Mouse (Mus musculus): ENCODE data around the gene Cd244a. TPM values are rescaled to one million over a fixed set of nuclear protein-coding genes. Genes with fewer than 3 reads are reported as not detected.

Cd244a gene
- polyA plus RNA-seq, 1 experiment: 0.06 TPM

- Histone ChIP-seq H3K4me3 (ENCODE audit: insufficient read depth, low read length) (no peak overlapping the region), H3K4me1 (ENCODE audit: control insufficient read depth, insufficient read depth, low read length) (no peaks in the 10 kb centered on the region), H3K27ac (ENCODE audit: insufficient read depth, low read length) (no peak overlapping the region)
- no peak for TF ChIP-seq POLR2A (IDR thresholded peaks at IDR 0.05; ENCODE audit: extremely low read depth, insufficient read depth, low read length)
- TF ChIP-seq CTCF (IDR thresholded peaks at IDR 0.05; ENCODE audit: extremely low read depth, insufficient read depth, low read length): no peak
Observed at GRCm38 (mm10) chr1:171565888-171566287, 6.9 kb downstream of the Cd244a start.

DNA sequence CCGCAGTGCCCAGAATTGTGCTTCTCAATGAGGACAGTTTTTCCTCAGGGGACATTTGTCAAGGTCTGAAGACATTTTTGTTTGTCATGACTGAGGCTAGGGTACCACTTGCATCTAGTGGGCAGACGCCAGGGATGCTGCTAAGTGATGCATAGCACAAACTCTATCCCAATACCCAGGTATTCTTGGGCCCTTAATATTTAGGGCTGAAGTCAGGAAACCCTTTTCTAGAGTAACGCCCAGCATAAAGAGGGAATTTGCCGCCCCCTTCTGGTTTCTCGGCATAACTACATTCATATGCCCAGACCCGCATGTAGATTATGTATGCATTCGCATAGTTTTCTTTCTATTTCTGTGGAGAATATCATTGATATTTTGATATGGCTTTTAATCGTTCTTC is 7.8 kb downstream of the Cd244a start:
- Histone ChIP-seq H3K27ac (ENCODE audit: insufficient read depth, low read length) (no peak overlapping the region), H3K4me3 (ENCODE audit: insufficient read depth, low read length) (no peak overlapping the region), H3K4me1 (ENCODE audit: control insufficient read depth, insufficient read depth, low read length) (no peaks in the 10 kb centered on the region)
- TF ChIP-seq POLR2A (IDR thresholded peaks at IDR 0.05; ENCODE audit: extremely low read depth, insufficient read depth, low read length): no peak
- TF ChIP-seq CTCF (IDR thresholded peaks at IDR 0.05; ENCODE audit: extremely low read depth, insufficient read depth, low read length): peak; percentile 60; the same call in 1 of the 2 replicates

DNA sequence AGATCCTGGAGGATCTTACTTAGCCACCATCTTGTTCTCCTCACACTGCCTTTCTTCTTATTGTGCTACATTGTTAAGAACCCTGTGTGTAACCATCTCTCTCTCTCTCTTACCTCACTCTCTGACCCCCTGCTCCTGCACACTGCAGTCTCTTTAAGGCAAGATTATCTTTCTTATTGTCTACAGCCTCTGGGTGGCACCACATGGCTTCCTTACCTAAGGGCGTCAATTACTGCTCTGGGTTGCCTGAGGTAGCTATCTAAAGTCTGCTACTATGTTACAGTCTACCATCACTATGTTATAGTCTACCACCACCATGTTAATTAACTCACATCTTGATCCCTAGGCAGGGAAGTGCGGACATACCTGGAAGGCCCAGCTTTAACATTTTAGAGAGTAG is 9.4 kb downstream of the Cd244a start:
- H3K4me1 ChIP-seq (ENCODE audit: control insufficient read depth, insufficient read depth, low read length): no peaks in the 10 kb centered on the region
- no peak overlapping the region for H3K27ac ChIP-seq (ENCODE audit: insufficient read depth, low read length)
- H3K4me3 ChIP-seq (ENCODE audit: insufficient read depth, low read length): no peak overlapping the region
- TF ChIP-seq POLR2A (IDR thresholded peaks at IDR 0.05; ENCODE audit: extremely low read depth, insufficient read depth, low read length) (no peak), CTCF (IDR thresholded peaks at IDR 0.05; ENCODE audit: extremely low read depth, insufficient read depth, low read length) (0 out of 2 replicates have a peak, but pooled peaks have one; percentile 18)

DNA sequence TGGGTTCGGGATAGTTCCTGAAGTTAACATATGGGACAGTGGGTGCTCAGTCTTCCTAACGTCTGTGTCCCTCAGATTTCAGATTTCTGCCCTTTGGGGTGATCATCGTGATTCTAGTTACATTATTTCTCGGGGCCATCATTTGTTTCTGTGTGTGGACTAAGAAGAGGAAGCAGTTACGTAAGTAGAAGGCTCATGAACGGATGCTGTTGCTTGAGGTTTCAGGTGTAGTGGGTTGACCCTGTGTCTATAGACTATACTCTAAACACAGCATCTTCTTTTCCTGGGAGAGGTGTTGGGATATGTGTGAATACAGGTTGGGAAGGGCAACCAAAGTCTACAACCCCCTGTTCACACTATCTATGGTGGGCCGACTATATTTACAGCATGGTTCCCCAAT is 18.2 kb downstream of the Cd244a start:
- Histone ChIP-seq H3K27ac (ENCODE audit: insufficient read depth, low read length) (no peak overlapping the region), H3K4me1 (ENCODE audit: control insufficient read depth, insufficient read depth, low read length) (no peaks in the 10 kb centered on the region), H3K4me3 (ENCODE audit: insufficient read depth, low read length) (no peak overlapping the region)
- no peak for TF ChIP-seq CTCF (IDR thresholded peaks at IDR 0.05; ENCODE audit: extremely low read depth, insufficient read depth, low read length)
- no peak for TF ChIP-seq POLR2A (IDR thresholded peaks at IDR 0.05; ENCODE audit: extremely low read depth, insufficient read depth, low read length)

DNA sequence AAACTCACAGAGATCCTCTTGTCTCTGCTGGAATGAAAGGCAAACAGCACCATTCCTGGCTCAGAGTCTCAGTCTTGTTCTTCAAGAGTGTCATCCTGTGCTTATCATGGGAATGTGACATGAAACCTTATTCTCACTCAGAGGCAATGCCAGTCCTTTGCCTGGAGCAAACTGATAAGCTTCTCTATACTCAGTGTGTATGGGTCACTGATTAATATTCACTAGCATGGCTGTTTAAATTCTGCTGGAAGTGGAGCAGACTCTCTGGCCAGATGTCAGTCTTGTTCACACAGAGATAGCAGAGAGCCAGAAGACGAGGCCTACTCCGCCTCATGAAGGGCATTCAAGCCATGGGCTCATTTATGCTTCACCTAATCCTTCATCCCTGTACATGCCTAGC is 25.6 kb downstream of the Cd244a start:
- Histone ChIP-seq H3K4me3 (ENCODE audit: insufficient read depth, low read length) (no peak overlapping the region), H3K27ac (ENCODE audit: insufficient read depth, low read length) (no peak overlapping the region), H3K4me1 (ENCODE audit: control insufficient read depth, insufficient read depth, low read length) (no peaks in the 10 kb centered on the region)
- TF ChIP-seq CTCF (IDR thresholded peaks at IDR 0.05; ENCODE audit: extremely low read depth, insufficient read depth, low read length): no peak
- no peak for TF ChIP-seq POLR2A (IDR thresholded peaks at IDR 0.05; ENCODE audit: extremely low read depth, insufficient read depth, low read length)

DNA sequence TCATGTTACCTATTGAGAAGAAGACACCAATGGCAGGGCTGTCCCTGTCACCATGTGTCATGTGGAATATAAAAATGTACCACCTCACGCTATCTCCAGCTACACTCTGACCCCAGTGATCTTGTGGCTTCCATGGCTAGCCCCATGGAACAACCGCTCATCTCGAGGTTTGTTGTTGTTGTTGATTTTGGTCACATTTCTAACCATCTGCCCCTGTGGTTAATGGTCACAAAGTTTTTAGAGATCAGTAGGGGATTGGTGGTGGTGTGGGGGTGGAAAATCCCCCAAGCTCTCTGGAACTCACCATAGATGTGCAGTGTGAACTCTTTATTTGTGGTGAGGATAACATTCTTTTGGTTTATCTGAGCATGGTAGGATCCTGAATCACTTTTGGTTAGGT is 45.7 kb downstream of the Cd244a start:
- Histone ChIP-seq H3K4me1 (ENCODE audit: control insufficient read depth, insufficient read depth, low read length) (no peaks in the 10 kb centered on the region), H3K4me3 (ENCODE audit: insufficient read depth, low read length) (no peak overlapping the region), H3K27ac (ENCODE audit: insufficient read depth, low read length) (no peak overlapping the region)
- no peak for TF ChIP-seq POLR2A (IDR thresholded peaks at IDR 0.05; ENCODE audit: extremely low read depth, insufficient read depth, low read length)
- no peak for TF ChIP-seq CTCF (IDR thresholded peaks at IDR 0.05; ENCODE audit: extremely low read depth, insufficient read depth, low read length)

DNA sequence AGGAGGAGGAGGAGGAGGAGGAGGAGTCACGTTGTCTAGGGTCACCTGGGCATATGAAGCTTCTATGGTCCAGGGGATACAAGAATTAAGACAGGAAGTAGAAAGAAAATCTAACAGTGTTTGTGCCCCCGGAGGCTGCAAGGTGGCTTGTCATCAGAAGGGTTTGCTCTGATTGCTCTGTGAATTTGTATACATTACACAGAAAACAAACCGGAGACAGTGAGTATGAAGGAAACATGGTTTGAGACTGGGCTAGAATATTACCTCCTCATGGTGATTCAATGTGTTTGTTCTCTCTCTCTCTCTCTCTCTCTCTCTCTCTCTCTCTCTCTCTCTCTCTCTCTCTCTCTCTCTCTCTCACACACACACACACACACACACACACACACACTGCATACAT is 47.7 kb downstream of the Cd244a start:
- TF ChIP-seq POLR2A (IDR thresholded peaks at IDR 0.05; ENCODE audit: extremely low read depth, insufficient read depth, low read length): no peak
- no peak for TF ChIP-seq CTCF (IDR thresholded peaks at IDR 0.05; ENCODE audit: extremely low read depth, insufficient read depth, low read length)
- Histone ChIP-seq H3K4me3 (ENCODE audit: insufficient read depth, low read length) (no peak overlapping the region), H3K27ac (ENCODE audit: insufficient read depth, low read length) (no peak overlapping the region), H3K4me1 (ENCODE audit: control insufficient read depth, insufficient read depth, low read length) (no peaks in the 10 kb centered on the region)

- Histone ChIP-seq H3K4me1 (ENCODE audit: control insufficient read depth, insufficient read depth, low read length) (no peaks in the 10 kb centered on the region), H3K27ac (ENCODE audit: insufficient read depth, low read length) (no peak within 1 kb of the TSS), H3K4me3 (ENCODE audit: insufficient read depth, low read length) (no peak within 1 kb of the TSS)
- TF ChIP-seq CTCF (IDR thresholded peaks at IDR 0.05; ENCODE audit: extremely low read depth, insufficient read depth, low read length) (no peak), POLR2A (IDR thresholded peaks at IDR 0.05; ENCODE audit: extremely low read depth, insufficient read depth, low read length) (no peak)
Observed at GRCm38 (mm10) chr1:171607176-171607575, 48.2 kb downstream of the Cd244a start, which contains the start of gene Ly9. Gene Ly9 (minus strand): TSS chr1:171607410.

- Histone ChIP-seq H3K4me1 (ENCODE audit: control insufficient read depth, insufficient read depth, low read length) (no peaks in the 10 kb centered on the region), H3K27ac (ENCODE audit: insufficient read depth, low read length) (no peak overlapping the region), H3K4me3 (ENCODE audit: insufficient read depth, low read length) (no peak overlapping the region)
- TF ChIP-seq POLR2A (IDR thresholded peaks at IDR 0.05; ENCODE audit: extremely low read depth, insufficient read depth, low read length): no peak
- no peak for TF ChIP-seq CTCF (IDR thresholded peaks at IDR 0.05; ENCODE audit: extremely low read depth, insufficient read depth, low read length)
Observed at GRCm38 (mm10) chr1:171610026-171610425, 51.0 kb downstream of the Cd244a start.

- no peak for TF ChIP-seq POLR2A (IDR thresholded peaks at IDR 0.05; ENCODE audit: extremely low read depth, insufficient read depth, low read length)
- 0 out of 2 replicates have a peak, but pooled peaks have one; percentile 10 for TF ChIP-seq CTCF (IDR thresholded peaks at IDR 0.05; ENCODE audit: extremely low read depth, insufficient read depth, low read length)
- no peaks in the 10 kb centered on the region for H3K4me1 ChIP-seq (ENCODE audit: control insufficient read depth, insufficient read depth, low read length)
- H3K27ac ChIP-seq (ENCODE audit: insufficient read depth, low read length): no peak overlapping the region
- no peak overlapping the region for H3K4me3 ChIP-seq (ENCODE audit: insufficient read depth, low read length)
Observed at GRCm38 (mm10) chr1:171610781-171611180, 51.8 kb downstream of the Cd244a start.

Data from cortical plate, adult 2 months (tissue).